Mouse (Mus musculus): ENCODE results near the gene Polr1d. TPM values are rescaled to one million over a fixed set of nuclear protein-coding genes. Genes with fewer than 3 reads are reported as not detected.

The Polr1d gene
- polyA plus RNA-seq, 1 experiment from 2014 or later, result 97.6 TPM

GRCm38 (mm10) chr5:147094296-147094695, 17.4 kb downstream of the Polr1d start:
- Histone ChIP-seq H3K9ac (ENCODE audit: low read length) (no peak overlapping the region), H3K27me3 (ENCODE audit: control insufficient read depth, insufficient read depth, low read length) (no peaks in the 10 kb centered on the region), H3K4me3 (ENCODE audit: control insufficient read depth in 1 of 2, insufficient read depth in 1 of 2, low read depth in 1 of 2, low read length in 2 of 2) (no peak overlapping the region), H3K36me3 (ENCODE audit: control insufficient read depth, insufficient read depth, low read length) (peaks cover 18% of the 10 kb centered on the region; the same call in 1 of the 2 replicates), H3K27ac (replicated peaks in 1 of 2; ENCODE audit: control insufficient read depth in 1 of 2, insufficient read depth in 1 of 2, low read depth in 2 of 2, low read length in 2 of 2) (no peak overlapping the region), H3K4me2 (ENCODE audit: low read length) (no peak overlapping the region), H3K4me1 (ENCODE audit: control insufficient read depth in 2 of 2, insufficient read depth in 2 of 2, low read length in 2 of 2) (peaks cover 0 to 5% of the 10 kb centered on the region in 2 experiments; a peak in 3 of 4 replicates), H3K9me3 (ENCODE audit: control insufficient read depth, low read length) (no peaks in the 10 kb centered on the region)
- ATAC-seq (ENCODE audit: insufficient number of reproducible peaks, insufficient read depth, low FRiP score, low read depth), result no peak
- 88% methylated on average over 6 of the region's 6 CpGs for WGBS

DNA sequence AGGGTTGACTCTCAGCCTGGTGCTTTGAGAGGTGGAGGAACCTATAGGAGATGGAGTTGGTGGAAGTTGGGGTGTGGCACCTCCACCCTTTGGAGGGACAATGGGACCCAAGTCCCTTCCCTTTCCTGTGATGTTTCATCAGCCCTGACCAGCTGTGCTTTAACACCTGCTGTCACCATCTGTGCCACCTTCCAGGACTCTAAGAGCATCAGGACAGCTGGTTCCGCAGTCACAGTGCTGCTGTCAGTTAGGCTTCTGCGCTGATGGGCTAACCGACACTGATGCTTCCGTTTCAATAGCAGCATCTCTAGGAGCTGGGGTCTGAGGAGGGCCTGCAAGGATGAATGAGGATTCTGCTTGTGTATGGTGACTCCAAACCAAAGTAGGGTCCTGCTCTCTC, 19.7 kb downstream of the Polr1d start:
- WGBS, result 95% methylated on average over 4 of the region's 4 CpGs
- ATAC-seq (ENCODE audit: insufficient number of reproducible peaks, insufficient read depth, low FRiP score, low read depth), result no peak
- Histone ChIP-seq H3K4me2 (ENCODE audit: low read length) (no peak overlapping the region), H3K4me3 (ENCODE audit: control insufficient read depth in 1 of 2, insufficient read depth in 1 of 2, low read depth in 1 of 2, low read length in 2 of 2) (no peak overlapping the region), H3K4me1 (ENCODE audit: control insufficient read depth in 2 of 2, insufficient read depth in 2 of 2, low read length in 2 of 2) (no peaks in the 10 kb centered on the region), H3K36me3 (ENCODE audit: control insufficient read depth, insufficient read depth, low read length) (peaks cover 22% of the 10 kb centered on the region), H3K9ac (ENCODE audit: low read length) (no peak overlapping the region), H3K27me3 (ENCODE audit: control insufficient read depth, insufficient read depth, low read length) (no peaks in the 10 kb centered on the region), H3K27ac (replicated peaks in 1 of 2; ENCODE audit: control insufficient read depth in 1 of 2, insufficient read depth in 1 of 2, low read depth in 2 of 2, low read length in 2 of 2) (no peak overlapping the region), H3K9me3 (ENCODE audit: control insufficient read depth, low read length) (no peaks in the 10 kb centered on the region)

DNA sequence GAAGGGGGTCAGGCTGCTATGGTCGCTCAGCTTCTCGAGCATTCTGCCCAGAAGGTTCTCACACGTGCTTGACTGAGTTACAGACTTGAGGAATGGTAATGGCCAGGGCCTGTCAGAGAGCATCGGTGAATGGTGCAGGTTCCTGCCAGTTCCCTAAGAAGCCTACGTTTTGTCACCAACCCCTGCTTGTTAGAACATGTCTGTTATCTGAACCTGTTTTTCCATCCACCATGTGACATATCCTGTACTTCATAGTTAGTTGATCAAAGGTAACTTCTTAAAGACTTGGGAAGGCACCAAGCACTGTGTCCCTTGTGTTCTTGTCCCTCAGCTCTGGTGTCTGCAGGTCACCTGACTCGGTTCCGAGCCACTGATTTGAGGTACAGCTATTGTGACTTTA, 21.8 kb downstream of the Polr1d start:
- ATAC-seq (ENCODE audit: insufficient number of reproducible peaks, insufficient read depth, low FRiP score, low read depth), result no peak
- WGBS, result 80% methylated on average over 7 of the region's 7 CpGs
- Histone ChIP-seq H3K9me3 (ENCODE audit: control insufficient read depth, low read length) (no peaks in the 10 kb centered on the region), H3K4me3 (ENCODE audit: control insufficient read depth in 1 of 2, insufficient read depth in 1 of 2, low read depth in 1 of 2, low read length in 2 of 2) (no peak overlapping the region), H3K27me3 (ENCODE audit: control insufficient read depth, insufficient read depth, low read length) (no peaks in the 10 kb centered on the region), H3K27ac (replicated peaks in 1 of 2; ENCODE audit: control insufficient read depth in 1 of 2, insufficient read depth in 1 of 2, low read depth in 2 of 2, low read length in 2 of 2) (no peak overlapping the region), H3K4me2 (ENCODE audit: low read length) (no peak overlapping the region), H3K4me1 (ENCODE audit: control insufficient read depth in 2 of 2, insufficient read depth in 2 of 2, low read length in 2 of 2) (no peaks in the 10 kb centered on the region), H3K36me3 (ENCODE audit: control insufficient read depth, insufficient read depth, low read length) (peaks cover 34% of the 10 kb centered on the region), H3K9ac (ENCODE audit: low read length) (no peak overlapping the region)

- Histone ChIP-seq H3K36me3 (ENCODE audit: control insufficient read depth, insufficient read depth, low read length) (peaks cover 40% of the 10 kb centered on the region), H3K27me3 (ENCODE audit: control insufficient read depth, insufficient read depth, low read length) (no peaks in the 10 kb centered on the region), H3K4me3 (ENCODE audit: control insufficient read depth in 1 of 2, insufficient read depth in 1 of 2, low read depth in 1 of 2, low read length in 2 of 2) (no peak overlapping the region), H3K9ac (ENCODE audit: low read length) (no peak overlapping the region), H3K4me2 (ENCODE audit: low read length) (no peak overlapping the region), H3K9me3 (ENCODE audit: control insufficient read depth, low read length) (no peaks in the 10 kb centered on the region), H3K4me1 (ENCODE audit: control insufficient read depth in 2 of 2, insufficient read depth in 2 of 2, low read length in 2 of 2) (no peaks in the 10 kb centered on the region), H3K27ac (replicated peaks in 1 of 2; ENCODE audit: control insufficient read depth in 1 of 2, insufficient read depth in 1 of 2, low read depth in 2 of 2, low read length in 2 of 2) (no peak overlapping the region)
- ATAC-seq (ENCODE audit: insufficient number of reproducible peaks, insufficient read depth, low FRiP score, low read depth), result no peak
- WGBS, result 98% methylated on average over 2 of the region's 2 CpGs
These were observed 23.3 kb downstream of the Polr1d start for GRCm38 (mm10) chr5:147100180-147100579.

- no peak for ATAC-seq (ENCODE audit: insufficient number of reproducible peaks, insufficient read depth, low FRiP score, low read depth)
- 91% methylated on average over 6 of the region's 6 CpGs for WGBS
- Histone ChIP-seq H3K4me3 (ENCODE audit: control insufficient read depth in 1 of 2, insufficient read depth in 1 of 2, low read depth in 1 of 2, low read length in 2 of 2) (no peak overlapping the region), H3K9ac (ENCODE audit: low read length) (no peak overlapping the region), H3K4me2 (ENCODE audit: low read length) (no peak overlapping the region), H3K4me1 (ENCODE audit: control insufficient read depth in 2 of 2, insufficient read depth in 2 of 2, low read length in 2 of 2) (no peaks in the 10 kb centered on the region), H3K27ac (replicated peaks in 1 of 2; ENCODE audit: control insufficient read depth in 1 of 2, insufficient read depth in 1 of 2, low read depth in 2 of 2, low read length in 2 of 2) (no peak overlapping the region), H3K36me3 (ENCODE audit: control insufficient read depth, insufficient read depth, low read length) (peaks cover 49% of the 10 kb centered on the region), H3K27me3 (ENCODE audit: control insufficient read depth, insufficient read depth, low read length) (no peaks in the 10 kb centered on the region), H3K9me3 (ENCODE audit: control insufficient read depth, low read length) (no peaks in the 10 kb centered on the region)
These were observed 25.4 kb downstream of the Polr1d start for GRCm38 (mm10) chr5:147102295-147102694.

- Histone ChIP-seq H3K9me3 (ENCODE audit: control insufficient read depth, low read length) (no peaks in the 10 kb centered on the region), H3K4me2 (ENCODE audit: low read length) (no peak overlapping the region), H3K4me3 (ENCODE audit: control insufficient read depth in 1 of 2, insufficient read depth in 1 of 2, low read depth in 1 of 2, low read length in 2 of 2) (no peak overlapping the region), H3K36me3 (ENCODE audit: control insufficient read depth, insufficient read depth, low read length) (peaks cover 50% of the 10 kb centered on the region), H3K9ac (ENCODE audit: low read length) (no peak overlapping the region), H3K27me3 (ENCODE audit: control insufficient read depth, insufficient read depth, low read length) (no peaks in the 10 kb centered on the region), H3K4me1 (ENCODE audit: control insufficient read depth in 2 of 2, insufficient read depth in 2 of 2, low read length in 2 of 2) (no peaks in the 10 kb centered on the region), H3K27ac (replicated peaks in 1 of 2; ENCODE audit: control insufficient read depth in 1 of 2, insufficient read depth in 1 of 2, low read depth in 2 of 2, low read length in 2 of 2) (no peak overlapping the region)
- 86% methylated on average over 3 of the region's 3 CpGs for WGBS
- no peak for ATAC-seq (ENCODE audit: insufficient number of reproducible peaks, insufficient read depth, low FRiP score, low read depth)
These were observed 30.4 kb downstream of the Polr1d start for GRCm38 (mm10) chr5:147107276-147107675.

DNA sequence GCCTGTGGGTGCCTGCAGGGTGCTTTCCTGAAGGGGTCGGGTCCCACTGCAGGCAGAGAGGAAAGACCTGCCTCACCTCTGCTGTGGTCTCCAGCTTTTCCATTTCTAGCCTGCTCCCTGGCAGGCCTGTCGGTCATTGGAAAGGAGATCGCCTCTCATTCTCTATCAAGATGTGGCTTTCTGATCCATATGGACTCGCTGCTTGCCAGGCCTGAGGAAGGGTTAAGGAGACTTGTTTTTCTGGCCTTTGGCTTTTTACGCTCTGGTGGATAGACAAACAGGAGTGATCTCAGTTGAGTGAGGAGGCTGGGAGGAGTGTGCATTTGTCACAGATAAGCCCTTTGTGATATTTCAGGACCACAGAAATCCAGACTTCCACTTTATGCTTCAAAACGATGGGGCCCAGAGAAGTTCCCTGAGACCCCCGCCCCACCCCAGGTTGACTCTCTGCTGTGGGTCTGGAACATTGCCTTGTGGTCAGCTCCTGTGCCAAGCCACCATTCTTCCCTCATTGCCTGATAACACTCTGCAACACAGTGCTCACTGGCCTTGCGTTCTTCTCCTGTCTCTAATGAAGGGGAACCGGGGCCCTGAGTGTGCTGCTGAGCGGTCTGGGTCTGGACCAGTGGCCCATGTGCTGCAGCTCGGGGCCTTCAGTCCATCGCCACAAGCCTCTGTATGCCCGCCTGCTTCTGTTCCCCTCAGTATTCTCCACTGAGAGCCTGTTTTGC, 32.2 kb downstream of the Polr1d start:
- H3K9ac ChIP-seq (ENCODE audit: low read length), result no peak overlapping the region
- 0 out of 2 replicates have a peak, but pooled peaks cover 3% of the 10 kb centered on the region for H3K9me3 ChIP-seq (ENCODE audit: control insufficient read depth, low read length)
- H3K27ac ChIP-seq (replicated peaks in 1 of 2; ENCODE audit: control insufficient read depth in 1 of 2, insufficient read depth in 1 of 2, low read depth in 2 of 2, low read length in 2 of 2), result no peak overlapping the region
- peaks cover 50% of the 10 kb centered on the region for H3K36me3 ChIP-seq (ENCODE audit: control insufficient read depth, insufficient read depth, low read length)
- no peak for ATAC-seq (ENCODE audit: insufficient number of reproducible peaks, insufficient read depth, low FRiP score, low read depth)
- no peaks in the 10 kb centered on the region for H3K4me1 ChIP-seq (ENCODE audit: control insufficient read depth in 2 of 2, insufficient read depth in 2 of 2, low read length in 2 of 2)
- no peaks in the 10 kb centered on the region for H3K27me3 ChIP-seq (ENCODE audit: control insufficient read depth, insufficient read depth, low read length)
- no peak overlapping the region for H3K4me2 ChIP-seq (ENCODE audit: low read length)
- 86% methylated on average over 13 of the region's 13 CpGs for WGBS
- no peak overlapping the region for H3K4me3 ChIP-seq (ENCODE audit: control insufficient read depth in 1 of 2, insufficient read depth in 1 of 2, low read depth in 1 of 2, low read length in 2 of 2)

DNA sequence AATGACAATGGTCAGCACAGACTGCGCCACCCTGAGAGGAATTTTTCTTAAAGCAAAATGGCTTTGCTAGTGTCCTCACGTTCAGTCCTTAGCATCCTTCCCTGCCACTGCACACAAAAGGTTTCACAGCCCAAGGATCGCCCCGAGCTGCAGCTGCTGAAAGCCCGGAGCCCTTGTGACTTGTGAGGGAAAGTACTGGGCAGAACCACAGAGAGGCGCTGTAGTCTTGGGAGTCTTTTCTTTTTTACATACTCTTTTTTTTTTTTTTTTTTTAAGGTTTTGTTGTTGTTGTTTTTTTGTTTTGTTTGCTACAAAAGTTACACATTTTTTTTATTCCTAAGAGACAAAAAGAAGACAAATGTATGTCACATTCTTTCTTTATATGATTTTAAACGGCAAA, 37.9 kb downstream of the Polr1d start:
- no peak for ATAC-seq (ENCODE audit: insufficient number of reproducible peaks, insufficient read depth, low FRiP score, low read depth)
- H3K4me2 ChIP-seq (ENCODE audit: low read length), result no peak overlapping the region
- H3K4me1 ChIP-seq (ENCODE audit: control insufficient read depth in 2 of 2, insufficient read depth in 2 of 2, low read length in 2 of 2), result no peaks in the 10 kb centered on the region
- peaks cover 23% of the 10 kb centered on the region for H3K36me3 ChIP-seq (ENCODE audit: control insufficient read depth, insufficient read depth, low read length)
- H3K9me3 ChIP-seq (ENCODE audit: control insufficient read depth, low read length), result 0 out of 2 replicates have a peak, but pooled peaks cover 7% of the 10 kb centered on the region
- no peak overlapping the region for H3K27ac ChIP-seq (replicated peaks in 1 of 2; ENCODE audit: control insufficient read depth in 1 of 2, insufficient read depth in 1 of 2, low read depth in 2 of 2, low read length in 2 of 2)
- WGBS, result 70% methylated on average over 7 of the region's 7 CpGs
- H3K27me3 ChIP-seq (ENCODE audit: control insufficient read depth, insufficient read depth, low read length), result no peaks in the 10 kb centered on the region
- no peak overlapping the region for H3K4me3 ChIP-seq (ENCODE audit: control insufficient read depth in 1 of 2, insufficient read depth in 1 of 2, low read depth in 1 of 2, low read length in 2 of 2)
- no peak overlapping the region for H3K9ac ChIP-seq (ENCODE audit: low read length)

Data from heart, embryonic 14.5 days (tissue).